Mouse (Mus musculus): ENCODE measurements at regions not wholly inside any gene's neighbourhood (a gene's known extent, or its start where the extent isn't known, plus 50 kb on each side); places are given as distances from the start of the nearest gene placed in this dataset.

- ATAC-seq (ENCODE audit: low FRiP score): no peak
- 76% methylated on average over 3 of the region's 3 CpGs for WGBS
- no peaks in the 10 kb centered on the region for H3K4me1 ChIP-seq
- H3K9me3 ChIP-seq (replicated peaks): no peaks in the 10 kb centered on the region
- no peak overlapping the region for H3K27ac ChIP-seq (replicated peaks)
- H3K4me3 ChIP-seq (replicated peaks): no peak overlapping the region
- H3K9ac ChIP-seq (replicated peaks): no peak overlapping the region
- H3K36me3 ChIP-seq: no peaks in the 10 kb centered on the region
- H3K4me2 ChIP-seq: no peak overlapping the region
- no peaks in the 10 kb centered on the region for H3K27me3 ChIP-seq (replicated peaks)
Measured at GRCm38 (mm10) chr15:64564703-64565102, 252.8 kb upstream of the Gm21798 start.

GRCm38 (mm10) chr15:64576891-64577535 is 240.5 kb upstream of the Gm21798 start:
- H3K9ac ChIP-seq (replicated peaks): no peak overlapping the region
- H3K27ac ChIP-seq (replicated peaks): no peak overlapping the region
- H3K4me3 ChIP-seq (replicated peaks): no peak overlapping the region
- no peaks in the 10 kb centered on the region for H3K4me1 ChIP-seq
- no peaks in the 10 kb centered on the region for H3K36me3 ChIP-seq
- H3K4me2 ChIP-seq: no peak overlapping the region
- H3K9me3 ChIP-seq (replicated peaks): no peaks in the 10 kb centered on the region
- 93% methylated on average over 1 of the region's 1 CpGs for WGBS
- ATAC-seq (ENCODE audit: low FRiP score): no peak
- no peaks in the 10 kb centered on the region for H3K27me3 ChIP-seq (replicated peaks)

GRCm38 (mm10) chr15:64578991-64579390 is 238.5 kb upstream of the Gm21798 start:
- Histone ChIP-seq H3K9me3 (replicated peaks) (no peaks in the 10 kb centered on the region), H3K4me2 (no peak overlapping the region), H3K4me1 (no peaks in the 10 kb centered on the region), H3K9ac (replicated peaks) (no peak overlapping the region), H3K4me3 (replicated peaks) (no peak overlapping the region), H3K36me3 (no peaks in the 10 kb centered on the region), H3K27ac (replicated peaks) (no peak overlapping the region), H3K27me3 (replicated peaks) (no peaks in the 10 kb centered on the region)
- no peak for ATAC-seq (ENCODE audit: low FRiP score)
- WGBS: 48% methylated on average over 4 of the region's 4 CpGs

- no peaks in the 10 kb centered on the region for H3K36me3 ChIP-seq
- no peaks in the 10 kb centered on the region for H3K9me3 ChIP-seq (replicated peaks)
- no peak overlapping the region for H3K4me2 ChIP-seq
- WGBS: 49% methylated on average over 1 of the region's 1 CpGs
- no peaks in the 10 kb centered on the region for H3K4me1 ChIP-seq
- no peak overlapping the region for H3K9ac ChIP-seq (replicated peaks)
- ATAC-seq (ENCODE audit: low FRiP score): no peak
- no peaks in the 10 kb centered on the region for H3K27me3 ChIP-seq (replicated peaks)
- no peak overlapping the region for H3K27ac ChIP-seq (replicated peaks)
- H3K4me3 ChIP-seq (replicated peaks): no peak overlapping the region
Measured at GRCm38 (mm10) chr15:64580481-64580880, 237.0 kb upstream of the Gm21798 start.

- no peak overlapping the region for H3K27ac ChIP-seq (replicated peaks)
- no peak for ATAC-seq (ENCODE audit: low FRiP score)
Measured at GRCm38 (mm10) chr15:64581046-64581445, 236.4 kb upstream of the Gm21798 start.

GRCm38 (mm10) chr15:64584129-64584528 is 233.4 kb upstream of the Gm21798 start:
- Histone ChIP-seq H3K4me3 (replicated peaks) (no peak overlapping the region), H3K27ac (replicated peaks) (no peak overlapping the region), H3K9ac (replicated peaks) (no peak overlapping the region), H3K4me1 (no peaks in the 10 kb centered on the region), H3K27me3 (replicated peaks) (no peaks in the 10 kb centered on the region), H3K36me3 (no peaks in the 10 kb centered on the region), H3K9me3 (replicated peaks) (no peaks in the 10 kb centered on the region), H3K4me2 (no peak overlapping the region)
- WGBS: 93% methylated on average over 6 of the region's 6 CpGs
- ATAC-seq (ENCODE audit: low FRiP score): no peak

More at GRCm38 (mm10) chr15:64581046-64581445, 236.4 kb upstream of the Gm21798 start:
- no peaks in the 10 kb centered on the region for H3K4me1 ChIP-seq
- H3K4me3 ChIP-seq (replicated peaks): no peak overlapping the region
- H3K9me3 ChIP-seq (replicated peaks): no peaks in the 10 kb centered on the region
- H3K36me3 ChIP-seq: no peaks in the 10 kb centered on the region
- H3K4me2 ChIP-seq: no peak overlapping the region
- WGBS: 93% methylated on average over 5 of the region's 5 CpGs
- H3K27me3 ChIP-seq (replicated peaks): no peaks in the 10 kb centered on the region
- H3K9ac ChIP-seq (replicated peaks): no peak overlapping the region

- no peaks in the 10 kb centered on the region for H3K9me3 ChIP-seq (replicated peaks)
Measured at GRCm38 (mm10) chr15:64586776-64587175, 230.7 kb upstream of the Gm21798 start.

GRCm38 (mm10) chr15:64590092-64590881 is 227.2 kb upstream of the Gm21798 start:
- Histone ChIP-seq H3K4me3 (replicated peaks) (no peak overlapping the region), H3K36me3 (no peaks in the 10 kb centered on the region), H3K9me3 (replicated peaks) (no peaks in the 10 kb centered on the region), H3K9ac (replicated peaks) (no peak overlapping the region), H3K4me2 (no peak overlapping the region), H3K4me1 (no peaks in the 10 kb centered on the region), H3K27me3 (replicated peaks) (no peaks in the 10 kb centered on the region), H3K27ac (replicated peaks) (no peak overlapping the region)
- no peak for ATAC-seq (ENCODE audit: low FRiP score)
- WGBS: 58% methylated on average over 1 of the region's 1 CpGs

More at GRCm38 (mm10) chr15:64586776-64587175, 230.7 kb upstream of the Gm21798 start:
- Histone ChIP-seq H3K4me2 (no peak overlapping the region), H3K9ac (replicated peaks) (no peak overlapping the region), H3K4me1 (no peaks in the 10 kb centered on the region), H3K36me3 (no peaks in the 10 kb centered on the region), H3K27me3 (replicated peaks) (no peaks in the 10 kb centered on the region), H3K4me3 (replicated peaks) (no peak overlapping the region), H3K27ac (replicated peaks) (no peak overlapping the region)
- WGBS: 94% methylated on average over 3 of the region's 3 CpGs
- ATAC-seq (ENCODE audit: low FRiP score): no peak

GRCm38 (mm10) chr15:64613503-64613902 is 204.0 kb upstream of the Gm21798 start:
- Histone ChIP-seq H3K27me3 (replicated peaks) (no peaks in the 10 kb centered on the region), H3K36me3 (no peaks in the 10 kb centered on the region), H3K4me2 (no peak overlapping the region), H3K4me3 (replicated peaks) (no peak overlapping the region), H3K27ac (replicated peaks) (no peak overlapping the region), H3K9me3 (replicated peaks) (no peaks in the 10 kb centered on the region), H3K4me1 (no peaks in the 10 kb centered on the region), H3K9ac (replicated peaks) (no peak overlapping the region)
- no peak for ATAC-seq (ENCODE audit: low FRiP score)
- WGBS: 60% methylated on average over 4 of the region's 4 CpGs

GRCm38 (mm10) chr15:64618471-64618870 is 199.0 kb upstream of the Gm21798 start:
- Histone ChIP-seq H3K4me1 (no peaks in the 10 kb centered on the region), H3K4me3 (replicated peaks) (no peak overlapping the region), H3K27ac (replicated peaks) (no peak overlapping the region), H3K36me3 (no peaks in the 10 kb centered on the region), H3K4me2 (no peak overlapping the region), H3K9ac (replicated peaks) (no peak overlapping the region), H3K9me3 (replicated peaks) (no peaks in the 10 kb centered on the region), H3K27me3 (replicated peaks) (no peaks in the 10 kb centered on the region)
- ATAC-seq (ENCODE audit: low FRiP score): no peak
- 67% methylated on average over 3 of the region's 3 CpGs for WGBS

GRCm38 (mm10) chr15:64621876-64622275 is 195.6 kb upstream of the Gm21798 start:
- Histone ChIP-seq H3K27ac (replicated peaks) (no peak overlapping the region), H3K27me3 (replicated peaks) (no peaks in the 10 kb centered on the region), H3K9ac (replicated peaks) (no peak overlapping the region), H3K4me1 (peaks cover under 1% of the 10 kb centered on the region; the same call in 1 of the 2 replicates), H3K36me3 (no peaks in the 10 kb centered on the region), H3K4me3 (replicated peaks) (no peak overlapping the region), H3K9me3 (replicated peaks) (no peaks in the 10 kb centered on the region), H3K4me2 (no peak overlapping the region)
- 90% methylated on average over 3 of the region's 3 CpGs for WGBS
- ATAC-seq (ENCODE audit: low FRiP score): no peak

GRCm38 (mm10) chr15:64622591-64622990 is 194.9 kb upstream of the Gm21798 start:
- H3K27ac ChIP-seq (replicated peaks): no peak overlapping the region
- no peaks in the 10 kb centered on the region for H3K9me3 ChIP-seq (replicated peaks)
- ATAC-seq (ENCODE audit: low FRiP score): no peak
- H3K4me2 ChIP-seq: no peak overlapping the region
- H3K4me1 ChIP-seq: peaks cover 4% of the 10 kb centered on the region; the same call in 1 of the 2 replicates
- no peaks in the 10 kb centered on the region for H3K27me3 ChIP-seq (replicated peaks)
- no peak overlapping the region for H3K4me3 ChIP-seq (replicated peaks)
- no peaks in the 10 kb centered on the region for H3K36me3 ChIP-seq
- 81% methylated on average over 4 of the region's 4 CpGs for WGBS
- no peak overlapping the region for H3K9ac ChIP-seq (replicated peaks)
